In genomic region chr6:87334361-87335090, GRCm38 (mm10) we compare ENCODE assay signal across 8 mouse cellular contexts. TPM values are rescaled to one million over a fixed set of nuclear protein-coding genes. Genes with fewer than 3 reads are reported as not detected.
A peak's percentile ranks its signal among the peaks of the same experiment; 100 is the strongest.
DNase-seq lines count a peak whose midpoint lies in the region; ATAC-seq and TF ChIP-seq lines count a peak whose summit lies in the region.

No protein-coding gene starts in this region.

- TF ChIP-seq EP300 in liver, embryonic 14.5 days (IDR thresholded peaks at IDR 0.05; ENCODE audit: low read depth) = no peak

- no peak overlapping the region for H3K27ac ChIP-seq in liver, embryonic 14.5 days
- peak overlapping the region; percentile 60; the same call in 1 of the 2 replicates for H3K27ac ChIP-seq in neural tube, embryonic 14.5 days (ENCODE audit: low read depth, low read length)

- TF ChIP-seq CTCF in liver, embryonic 14.5 days (IDR thresholded peaks at IDR 0.05; ENCODE audit: low read depth) = no peak

- WGBS in liver, embryonic 14.5 days (ENCODE audit: insufficient replicate concordance) = 21% methylated on average over 11 of the region's 11 CpGs
- WGBS in neural tube, embryonic 14.5 days = 10% methylated on average over 11 of the region's 11 CpGs

- H3K9ac ChIP-seq in liver, embryonic 14.5 days (replicated peaks) = no peak overlapping the region
- peak overlapping the region; percentile 68 for H3K9ac ChIP-seq in neural tube, embryonic 14.5 days (replicated peaks; ENCODE audit: low read depth, low read length)

- peak overlapping the region; percentile 59; the same call in 1 of the 2 replicates for H3K4me2 ChIP-seq in liver, embryonic 14.5 days (ENCODE audit: low read depth)
- H3K4me2 ChIP-seq in neural tube, embryonic 14.5 days (ENCODE audit: low read depth, low read length) = peak overlapping the region; percentile 83

- no peak for ATAC-seq in liver, embryonic 14.5 days (ENCODE audit: insufficient read depth)
- ATAC-seq in neural tube, embryonic 14.5 days (ENCODE audit: low read depth) = no peak

- no peaks in the 10 kb centered on the region for H3K36me3 ChIP-seq in liver, embryonic 14.5 days (replicated peaks; ENCODE audit: control insufficient read depth, insufficient read depth, low read depth)
- no peaks in the 10 kb centered on the region for H3K36me3 ChIP-seq in neural tube, embryonic 14.5 days (ENCODE audit: control insufficient read depth, insufficient read depth, low read length)

- peak overlapping the region in 1 of 2 experiments; percentile 46; a peak in 1 of 4 replicates for H3K4me3 ChIP-seq in liver, embryonic 14.5 days (ENCODE audit: insufficient read depth in 1 of 2, low read depth in 2 of 2, low read length in 2 of 2)
- peak overlapping the region; percentile 58 for H3K4me3 ChIP-seq in neural tube, embryonic 14.5 days (ENCODE audit: low read depth, low read length)

- peak; percentile 38 for DNase-seq in urinary bladder, postnatal 14 days (ENCODE audit: low spot score)
- DNase-seq in urinary bladder, adult 2 months (ENCODE audit: low spot score) = no peak
- peak; percentile 65 for DNase-seq in forelimb bud, embryonic 11.5 days (ENCODE audit: low read depth, low spot score)
- DNase-seq in hindlimb bud, embryonic 11.5 days (ENCODE audit: extremely low spot score, low read depth, low spot score) = peak; percentile 31
- DNase-seq in liver, embryonic 14.5 days (ENCODE audit: low read depth in 3 of 3, low spot score in 3 of 3) = no peak
- DNase-seq in thymus, postnatal 10 days (ENCODE audit: low spot score in 2 of 2) = no peak
- DNase-seq in adrenal gland, adult 18-20 months (ENCODE audit: low spot score in 2 of 2) = no peak

- H3K27me3 ChIP-seq in liver, embryonic 14.5 days (ENCODE audit: control insufficient read depth, insufficient read depth, low read length) = peaks cover 20% of the 10 kb centered on the region
- no peaks in the 10 kb centered on the region for H3K27me3 ChIP-seq in neural tube, embryonic 14.5 days (ENCODE audit: control insufficient read depth, insufficient read depth, low read length)

- no peaks in the 10 kb centered on the region for H3K4me1 ChIP-seq in liver, embryonic 14.5 days (replicated peaks; ENCODE audit: control insufficient read depth in 2 of 2, insufficient read depth in 2 of 2, low read length in 1 of 2)
- H3K4me1 ChIP-seq in neural tube, embryonic 14.5 days (ENCODE audit: control insufficient read depth, insufficient read depth, low read length) = peaks cover 4% of the 10 kb centered on the region; the same call in 1 of the 2 replicates

- H3K9me3 ChIP-seq in liver, embryonic 14.5 days (ENCODE audit: control insufficient read depth, low read length) = no peaks in the 10 kb centered on the region
- no peaks in the 10 kb centered on the region for H3K9me3 ChIP-seq in neural tube, embryonic 14.5 days (ENCODE audit: control insufficient read depth, low read length)

RNA-seq across cellular contexts. Expression of gene Antxr1, which starts 1.1 kb away (rescaled TPM):
- polyA plus RNA-seq in urinary bladder, adult 2 months (2012; rRNA removed) = 28.5 and 45.1 TPM in 2 replicates
- polyA plus RNA-seq in liver, embryonic 14.5 days (2012; rRNA removed) = 0.42 and 0.75 TPM in 2 replicates
- 0.27 and 0.40 TPM in 2 replicates for polyA plus RNA-seq in liver, embryonic 14.5 days (2014; fragmentation: Nextera tagmentation; extraction: Ambion mirVana)
- 6.3 and 6.5 TPM in 2 replicates for polyA plus RNA-seq in neural tube, embryonic 14.5 days (2014; fragmentation: Nextera tagmentation; extraction: Ambion mirVana)
- 10 to 100 TPM in 1 of 2 experiments, 1 to 10 TPM in 1; 9.4 to 20.1 TPM for total RNA-seq in adrenal gland, adult 18-20 months (2021)

RNA-seq across cellular contexts. Expression of gene Gkn1, which starts 16.2 kb away (rescaled TPM):
- 0.06 TPM in 1 of 2 replicates, not detected in the other for polyA plus RNA-seq in urinary bladder, adult 2 months (2012; rRNA removed)
- not detected in 2 replicates for polyA plus RNA-seq in liver, embryonic 14.5 days (2012; rRNA removed)
- not detected in 2 replicates for polyA plus RNA-seq in liver, embryonic 14.5 days (2014; fragmentation: Nextera tagmentation; extraction: Ambion mirVana)
- not detected in 2 replicates for polyA plus RNA-seq in neural tube, embryonic 14.5 days (2014; fragmentation: Nextera tagmentation; extraction: Ambion mirVana)
- total RNA-seq in adrenal gland, adult 18-20 months (2021) = not detected

RNA-seq across cellular contexts. Expression of gene Gkn2, which starts 38.6 kb away (rescaled TPM):
- not detected in 2 replicates for polyA plus RNA-seq in urinary bladder, adult 2 months (2012; rRNA removed)
- polyA plus RNA-seq in liver, embryonic 14.5 days (2012; rRNA removed) = not detected in 2 replicates
- not detected in 2 replicates for polyA plus RNA-seq in liver, embryonic 14.5 days (2014; fragmentation: Nextera tagmentation; extraction: Ambion mirVana)
- not detected in 2 replicates for polyA plus RNA-seq in neural tube, embryonic 14.5 days (2014; fragmentation: Nextera tagmentation; extraction: Ambion mirVana)
- total RNA-seq in adrenal gland, adult 18-20 months (2021) = not detected

RNA-seq across cellular contexts. Expression of gene Gkn3, which starts 54.2 kb away (rescaled TPM):
- polyA plus RNA-seq in urinary bladder, adult 2 months (2012; rRNA removed) = 25.5 and 32.0 TPM in 2 replicates
- polyA plus RNA-seq in liver, embryonic 14.5 days (2012; rRNA removed) = 0.03 and 0.08 TPM in 2 replicates
- polyA plus RNA-seq in liver, embryonic 14.5 days (2014; fragmentation: Nextera tagmentation; extraction: Ambion mirVana) = not detected in 2 replicates
- polyA plus RNA-seq in neural tube, embryonic 14.5 days (2014; fragmentation: Nextera tagmentation; extraction: Ambion mirVana) = 0.42 TPM in 1 of 2 replicates, not detected in the other
- total RNA-seq in adrenal gland, adult 18-20 months (2021) = under 1 TPM; 0.74 to 0.99 TPM

Comparison
In these comparisons a context has a peak if more than half of its experiments do, and no peak if none do; other contexts are left out.
1. DNase-seq: peak in urinary bladder, postnatal 14 days (single experiment), forelimb bud, embryonic 11.5 days (single experiment) and hindlimb bud, embryonic 11.5 days (single experiment); none in urinary bladder, adult 2 months (single experiment), liver, embryonic 14.5 days (0 of 3), thymus, postnatal 10 days (0 of 2) and adrenal gland, adult 18-20 months (0 of 2).